Mouse (Mus musculus): ENCODE results near the gene Palm. TPM values are rescaled to one million over a fixed set of nuclear protein-coding genes. Genes with fewer than 3 reads are reported as not detected.
A peak's percentile ranks its signal among the peaks of the same experiment; 100 is the strongest.

Gene Palm
- polyA plus RNA-seq, 1 experiment from 2014 or later, result 140 TPM

GRCm38 (mm10) chr10:79832786-79833181, 39.4 kb downstream of the Palm start:
- Histone ChIP-seq H3K27me3 (ENCODE audit: control insufficient read depth, insufficient read depth, low read length) (no peaks in the 10 kb centered on the region), H3K4me2 (ENCODE audit: low read depth, low read length, severe bottlenecking) (no peak overlapping the region), H3K4me1 (replicated peaks; ENCODE audit: control insufficient read depth, insufficient read depth, low read length) (no peaks in the 10 kb centered on the region), H3K9ac (ENCODE audit: low read length) (no peak overlapping the region), H3K27ac (ENCODE audit: low read depth, low read length) (no peak overlapping the region), H3K4me3 (ENCODE audit: low read depth, low read length) (no peak overlapping the region), H3K9me3 (ENCODE audit: control insufficient read depth, low read length) (no peaks in the 10 kb centered on the region), H3K36me3 (ENCODE audit: control insufficient read depth, insufficient read depth, low read length) (no peaks in the 10 kb centered on the region)
- DNase-seq (ENCODE audit: low spot score) (no peak), ATAC-seq (replicated peaks; ENCODE audit: low FRiP score) (no peak)
- 79% methylated on average over 9 of the region's 9 CpGs for WGBS

GRCm38 (mm10) chr10:79834769-79835398, 41.5 kb downstream of the Palm start:
- Histone ChIP-seq H3K9ac (ENCODE audit: low read length) (no peak overlapping the region), H3K9me3 (ENCODE audit: control insufficient read depth, low read length) (no peaks in the 10 kb centered on the region), H3K4me2 (ENCODE audit: low read depth, low read length, severe bottlenecking) (no peak overlapping the region), H3K27me3 (ENCODE audit: control insufficient read depth, insufficient read depth, low read length) (no peaks in the 10 kb centered on the region), H3K36me3 (ENCODE audit: control insufficient read depth, insufficient read depth, low read length) (no peaks in the 10 kb centered on the region), H3K4me3 (ENCODE audit: low read depth, low read length) (no peak overlapping the region), H3K27ac (ENCODE audit: low read depth, low read length) (no peak overlapping the region), H3K4me1 (replicated peaks; ENCODE audit: control insufficient read depth, insufficient read depth, low read length) (no peaks in the 10 kb centered on the region)
- DNase-seq (ENCODE audit: low spot score), result peak; percentile 88
- peak; percentile 51; the same call in 1 of the 2 replicates for ATAC-seq (replicated peaks; ENCODE audit: low FRiP score)
- 25% methylated on average over 9 of the region's 9 CpGs for WGBS

GRCm38 (mm10) chr10:79836918-79837317, 43.5 kb downstream of the Palm start:
- Histone ChIP-seq H3K36me3 (ENCODE audit: control insufficient read depth, insufficient read depth, low read length) (no peaks in the 10 kb centered on the region), H3K27me3 (ENCODE audit: control insufficient read depth, insufficient read depth, low read length) (no peaks in the 10 kb centered on the region), H3K9me3 (ENCODE audit: control insufficient read depth, low read length) (no peaks in the 10 kb centered on the region), H3K9ac (ENCODE audit: low read length) (no peak overlapping the region), H3K27ac (ENCODE audit: low read depth, low read length) (no peak overlapping the region), H3K4me1 (replicated peaks; ENCODE audit: control insufficient read depth, insufficient read depth, low read length) (peaks cover 6% of the 10 kb centered on the region; the same call in 1 of the 2 replicates), H3K4me2 (ENCODE audit: low read depth, low read length, severe bottlenecking) (no peak overlapping the region), H3K4me3 (ENCODE audit: low read depth, low read length) (no peak overlapping the region)
- ATAC-seq (replicated peaks; ENCODE audit: low FRiP score) (no peak), DNase-seq (ENCODE audit: low spot score) (no peak)
- WGBS, result 92% methylated on average over 3 of the region's 3 CpGs

DNA sequence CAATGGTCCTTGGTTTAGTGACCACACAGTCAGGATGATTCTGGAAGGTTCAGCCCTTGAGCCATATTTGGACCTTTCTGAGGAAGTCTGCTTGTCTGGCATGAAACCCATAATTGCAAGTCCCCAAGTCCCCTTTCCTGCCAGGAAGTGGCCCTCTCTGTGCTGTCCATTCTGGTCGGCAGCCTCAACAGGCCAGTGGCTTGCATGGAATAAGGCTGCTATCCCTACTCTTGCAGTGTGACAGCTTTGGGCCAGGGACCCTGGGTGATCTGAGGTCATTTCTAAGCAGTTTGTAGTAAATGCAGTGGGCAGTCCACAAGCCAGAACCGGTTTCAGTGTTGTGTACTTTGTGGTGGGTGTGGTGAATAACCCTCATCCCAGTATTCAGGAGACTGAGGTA, 44.8 kb downstream of the Palm start:
- DNase-seq (ENCODE audit: low spot score) (no peak), ATAC-seq (replicated peaks; ENCODE audit: low FRiP score) (no peak)
- H3K27ac ChIP-seq (ENCODE audit: low read depth, low read length), result no peak overlapping the region
- H3K4me3 ChIP-seq (ENCODE audit: low read depth, low read length), result no peak overlapping the region
- H3K4me2 ChIP-seq (ENCODE audit: low read depth, low read length, severe bottlenecking), result no peak overlapping the region
- 72% methylated on average over 2 of the region's 2 CpGs for WGBS
- H3K9ac ChIP-seq (ENCODE audit: low read length), result no peak overlapping the region
- no peaks in the 10 kb centered on the region for H3K9me3 ChIP-seq (ENCODE audit: control insufficient read depth, low read length)
- no peaks in the 10 kb centered on the region for H3K27me3 ChIP-seq (ENCODE audit: control insufficient read depth, insufficient read depth, low read length)
- peaks cover 6% of the 10 kb centered on the region; the same call in 1 of the 2 replicates for H3K4me1 ChIP-seq (replicated peaks; ENCODE audit: control insufficient read depth, insufficient read depth, low read length)
- H3K36me3 ChIP-seq (ENCODE audit: control insufficient read depth, insufficient read depth, low read length), result no peaks in the 10 kb centered on the region

DNA sequence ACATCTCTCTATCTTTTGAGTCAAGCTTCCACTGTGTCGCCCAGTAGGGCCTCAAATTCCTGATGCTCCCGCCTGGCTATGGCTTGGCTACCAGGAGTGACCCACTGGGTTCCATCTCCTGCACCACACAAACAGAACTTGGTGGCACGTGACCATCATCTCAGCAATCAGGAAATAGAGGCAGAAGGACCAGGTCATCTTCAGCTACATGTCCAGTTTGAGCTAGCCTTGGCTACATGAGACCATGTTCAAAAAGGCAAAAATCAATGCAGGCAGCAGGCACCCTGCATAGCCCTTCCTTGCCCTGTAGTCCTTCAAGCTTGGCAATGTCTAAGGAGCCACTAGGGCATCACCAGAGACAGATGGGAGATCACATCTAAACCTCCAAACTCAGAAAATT, 46.7 kb downstream of the Palm start:
- Histone ChIP-seq H3K4me2 (ENCODE audit: low read depth, low read length, severe bottlenecking) (no peak overlapping the region), H3K36me3 (ENCODE audit: control insufficient read depth, insufficient read depth, low read length) (no peaks in the 10 kb centered on the region), H3K27me3 (ENCODE audit: control insufficient read depth, insufficient read depth, low read length) (no peaks in the 10 kb centered on the region), H3K9ac (ENCODE audit: low read length) (no peak overlapping the region), H3K4me1 (replicated peaks; ENCODE audit: control insufficient read depth, insufficient read depth, low read length) (peaks cover 6% of the 10 kb centered on the region; the same call in 1 of the 2 replicates), H3K27ac (ENCODE audit: low read depth, low read length) (peak overlapping the region; percentile 74), H3K9me3 (ENCODE audit: control insufficient read depth, low read length) (no peaks in the 10 kb centered on the region), H3K4me3 (ENCODE audit: low read depth, low read length) (no peak overlapping the region)
- DNase-seq (ENCODE audit: low spot score) (no peak), ATAC-seq (replicated peaks; ENCODE audit: low FRiP score) (no peak)
- WGBS, result 94% methylated on average over 3 of the region's 3 CpGs

GRCm38 (mm10) chr10:79840644-79841551, 47.5 kb downstream of the Palm start:
- peak; percentile 74 for DNase-seq (ENCODE audit: low spot score)
- Histone ChIP-seq H3K9ac (ENCODE audit: low read length) (peak overlapping the region; percentile 64), H3K27me3 (ENCODE audit: control insufficient read depth, insufficient read depth, low read length) (no peaks in the 10 kb centered on the region), H3K4me3 (ENCODE audit: low read depth, low read length) (peak overlapping the region; percentile 28), H3K36me3 (ENCODE audit: control insufficient read depth, insufficient read depth, low read length) (no peaks in the 10 kb centered on the region), H3K4me1 (replicated peaks; ENCODE audit: control insufficient read depth, insufficient read depth, low read length) (peaks cover 6% of the 10 kb centered on the region; the same call in 1 of the 2 replicates), H3K27ac (ENCODE audit: low read depth, low read length) (peak overlapping the region; percentile 74), H3K9me3 (ENCODE audit: control insufficient read depth, low read length) (no peaks in the 10 kb centered on the region), H3K4me2 (ENCODE audit: low read depth, low read length, severe bottlenecking) (peak overlapping the region; percentile 64)
- WGBS, result under 1% methylated on average over 24 of the region's 24 CpGs
- peak; percentile 88 for ATAC-seq (replicated peaks; ENCODE audit: low FRiP score)

GRCm38 (mm10) chr10:79842322-79842721, 49.0 kb downstream of the Palm start:
- no peak overlapping the region for H3K9ac ChIP-seq (ENCODE audit: low read length)
- no peak for ATAC-seq (replicated peaks; ENCODE audit: low FRiP score)

DNA sequence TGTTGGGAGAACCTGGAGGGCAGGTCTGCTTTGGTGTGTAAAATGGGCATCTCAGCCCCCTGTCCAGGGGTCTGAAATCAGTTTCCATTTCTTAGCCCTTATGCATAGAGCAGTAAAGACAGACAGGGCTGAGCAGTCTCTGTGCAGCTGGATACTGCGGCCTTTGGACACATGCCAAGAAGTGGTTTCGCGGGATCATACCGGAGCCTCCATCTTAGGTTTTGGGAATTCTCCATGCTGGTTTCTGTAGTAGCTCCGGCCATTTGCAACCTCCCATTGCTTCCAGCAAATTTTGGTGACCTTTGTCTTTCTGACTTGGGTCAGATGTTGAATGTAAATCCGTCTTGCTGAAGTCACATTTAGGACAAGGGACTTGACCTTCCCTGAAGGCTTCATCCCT, 50.1 kb downstream of the Palm start:
- DNase-seq (ENCODE audit: low spot score) (no peak), ATAC-seq (replicated peaks; ENCODE audit: low FRiP score) (no peak)
- H3K4me3 ChIP-seq (ENCODE audit: low read depth, low read length), result no peak overlapping the region
- no peaks in the 10 kb centered on the region for H3K36me3 ChIP-seq (ENCODE audit: control insufficient read depth, insufficient read depth, low read length)
- H3K9ac ChIP-seq (ENCODE audit: low read length), result no peak overlapping the region
- 82% methylated on average over 6 of the region's 6 CpGs for WGBS
- peaks cover 6% of the 10 kb centered on the region; the same call in 1 of the 2 replicates for H3K4me1 ChIP-seq (replicated peaks; ENCODE audit: control insufficient read depth, insufficient read depth, low read length)
- H3K27ac ChIP-seq (ENCODE audit: low read depth, low read length), result no peak overlapping the region
- no peaks in the 10 kb centered on the region for H3K27me3 ChIP-seq (ENCODE audit: control insufficient read depth, insufficient read depth, low read length)
- H3K4me2 ChIP-seq (ENCODE audit: low read depth, low read length, severe bottlenecking), result no peak overlapping the region
- H3K9me3 ChIP-seq (ENCODE audit: control insufficient read depth, low read length), result no peaks in the 10 kb centered on the region

More at GRCm38 (mm10) chr10:79842322-79842721, 49.0 kb downstream of the Palm start:
- no peak for DNase-seq (ENCODE audit: low spot score)
- 73% methylated on average over 3 of the region's 3 CpGs for WGBS
- Histone ChIP-seq H3K9me3 (ENCODE audit: control insufficient read depth, low read length) (no peaks in the 10 kb centered on the region), H3K27ac (ENCODE audit: low read depth, low read length) (no peak overlapping the region), H3K36me3 (ENCODE audit: control insufficient read depth, insufficient read depth, low read length) (no peaks in the 10 kb centered on the region), H3K4me3 (ENCODE audit: low read depth, low read length) (no peak overlapping the region), H3K4me1 (replicated peaks; ENCODE audit: control insufficient read depth, insufficient read depth, low read length) (peaks cover 6% of the 10 kb centered on the region; the same call in 1 of the 2 replicates), H3K27me3 (ENCODE audit: control insufficient read depth, insufficient read depth, low read length) (no peaks in the 10 kb centered on the region), H3K4me2 (ENCODE audit: low read depth, low read length, severe bottlenecking) (no peak overlapping the region)
